Mouse (Mus musculus) frontal cortex, postnatal 36 days (tissue): ENCODE data around the gene Kcnj11.

Experiments used
- DNase-seq, 2 experiments: peaks; one replicate each; pipeline ENCODE4 v3.0.0; 2022; ENCODE audit warnings: low spot score in 2 of 2

The Kcnj11 gene

DNA sequence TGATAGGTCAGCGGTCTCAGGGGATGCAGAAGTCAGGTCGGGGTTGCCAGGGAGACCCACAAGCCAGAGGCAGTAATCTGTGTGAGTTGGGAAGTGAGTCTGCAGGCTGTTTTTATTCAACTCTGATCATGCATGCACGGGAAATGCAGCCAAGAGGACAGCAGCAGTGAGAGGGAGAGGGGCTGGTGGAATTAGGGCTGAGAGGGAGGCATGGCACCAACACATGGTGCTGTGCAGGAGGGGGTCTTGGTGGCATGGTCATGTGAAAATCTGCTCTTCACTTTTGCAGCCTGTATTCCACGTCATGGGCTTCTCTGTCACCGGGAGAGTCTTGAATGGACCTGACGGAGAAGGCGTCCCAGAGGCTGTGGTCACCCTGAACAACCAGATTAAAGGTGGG lies 50.6 kb downstream of the Kcnj11 start:
- no peak for DNase-seq

DNA sequence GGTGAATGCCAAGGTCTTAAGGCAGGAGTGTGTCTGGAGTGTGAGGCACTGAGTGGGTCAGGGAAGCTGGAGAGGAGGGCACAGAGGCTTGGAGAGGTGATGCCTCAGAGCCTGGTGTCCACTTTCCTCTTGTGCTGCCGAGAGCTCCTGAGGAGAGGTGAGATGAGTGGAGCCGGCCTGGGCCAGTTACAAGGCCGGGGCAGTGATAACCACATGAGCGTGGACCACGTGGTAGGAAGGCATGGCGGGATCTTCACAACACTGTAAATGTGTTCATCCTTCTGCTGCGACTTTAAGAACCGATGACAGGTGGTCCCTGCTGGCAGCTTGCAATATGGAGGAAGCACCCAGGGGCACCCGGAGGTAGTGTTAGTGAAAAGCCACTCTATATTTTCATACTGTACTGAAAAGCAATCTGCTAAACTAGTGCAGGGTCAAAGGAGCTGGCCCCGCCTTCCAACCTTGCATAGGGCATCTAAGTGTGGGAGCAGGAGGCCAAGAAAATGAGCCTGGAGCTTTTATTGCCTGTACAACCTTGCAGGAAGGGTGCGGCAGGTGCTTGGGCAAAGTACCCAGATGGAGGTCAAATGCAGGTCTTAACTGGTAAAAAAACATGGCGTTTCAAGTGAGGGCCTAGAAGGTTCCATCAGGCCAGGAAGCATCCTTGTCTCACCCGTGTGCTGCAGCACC lies 52.5 kb downstream of the Kcnj11 start:
- no peak for DNase-seq

DNA sequence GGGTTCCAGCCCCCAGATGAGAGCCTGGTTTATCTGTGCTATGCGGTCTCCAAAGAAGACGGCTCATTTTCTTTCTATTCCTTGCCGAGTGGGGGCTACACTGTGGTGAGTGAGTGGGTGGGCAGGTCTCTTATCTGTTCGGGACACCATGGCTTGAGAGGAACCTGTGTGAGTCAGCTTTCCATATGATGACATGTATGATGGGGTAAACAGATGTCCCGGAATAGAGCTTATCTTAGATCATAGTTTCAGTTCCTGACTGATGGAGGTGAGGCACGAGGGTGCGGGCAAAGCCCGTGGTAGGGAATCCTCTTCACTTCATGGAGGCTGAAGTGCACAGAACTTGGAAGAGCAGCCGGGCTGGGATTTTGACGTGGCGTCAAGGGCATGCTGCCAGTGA lies 54.7 kb downstream of the Kcnj11 start:
- no peak for DNase-seq

DNA sequence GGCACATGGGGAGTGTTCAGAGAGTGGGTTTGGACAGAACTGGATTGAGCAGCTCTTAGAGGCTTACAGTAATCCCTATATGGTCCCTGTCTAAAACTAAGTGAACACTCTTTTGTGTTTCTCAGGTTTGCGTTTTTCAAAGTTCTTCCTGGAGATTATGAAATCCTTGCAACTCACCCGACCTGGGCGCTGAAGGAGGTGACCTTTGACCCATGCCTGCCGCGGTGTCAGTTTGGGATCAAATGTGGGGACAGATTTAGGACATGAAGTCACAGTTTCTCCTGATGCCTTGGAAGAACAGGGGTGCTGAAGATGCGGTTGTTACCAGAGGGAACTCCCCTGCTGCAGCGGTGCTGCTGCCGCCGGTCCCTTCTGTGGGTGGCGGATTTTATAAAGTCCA lies 56.5 kb downstream of the Kcnj11 start:
- no peak for DNase-seq
